Mouse (Mus musculus): ENCODE measurements at regions not wholly inside any gene's neighbourhood (a gene's known extent, or its start where the extent isn't known, plus 50 kb on each side); places are given as distances from the start of the nearest gene placed in this dataset.

DNA sequence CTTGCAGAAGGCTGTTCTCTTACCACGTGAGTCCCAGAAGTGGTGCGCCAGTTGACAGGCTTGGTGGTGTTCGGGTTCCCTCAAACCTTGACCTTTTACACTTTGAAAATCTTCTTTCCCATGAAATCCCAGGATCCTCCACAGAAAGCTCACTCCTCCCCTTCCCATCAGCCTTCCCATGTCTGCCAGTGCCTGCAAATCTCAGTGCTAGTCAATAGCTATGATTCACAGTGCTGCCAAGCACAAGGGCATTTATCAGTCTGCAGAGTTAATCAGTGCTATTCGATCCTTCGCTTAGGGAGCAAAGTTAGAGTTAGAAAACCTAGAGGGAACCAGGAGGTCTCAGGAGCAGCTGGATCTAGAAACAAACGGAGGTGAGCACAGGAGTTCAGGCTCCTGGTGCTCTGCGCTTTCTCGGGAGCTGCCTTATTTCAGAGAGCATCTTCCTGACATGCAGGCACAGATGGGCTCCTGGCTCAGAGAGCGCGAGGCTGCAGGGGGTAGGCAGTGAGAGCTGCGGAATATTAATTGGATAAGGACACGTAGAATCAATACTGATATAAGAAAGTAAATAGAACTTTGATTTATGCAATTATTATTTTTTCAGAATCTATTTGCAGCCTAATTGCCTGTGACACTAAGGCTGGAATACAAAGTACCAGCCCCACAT lies 190.0 kb upstream of the Tgfbr2 start:
- DNase-seq, result no peak

DNA sequence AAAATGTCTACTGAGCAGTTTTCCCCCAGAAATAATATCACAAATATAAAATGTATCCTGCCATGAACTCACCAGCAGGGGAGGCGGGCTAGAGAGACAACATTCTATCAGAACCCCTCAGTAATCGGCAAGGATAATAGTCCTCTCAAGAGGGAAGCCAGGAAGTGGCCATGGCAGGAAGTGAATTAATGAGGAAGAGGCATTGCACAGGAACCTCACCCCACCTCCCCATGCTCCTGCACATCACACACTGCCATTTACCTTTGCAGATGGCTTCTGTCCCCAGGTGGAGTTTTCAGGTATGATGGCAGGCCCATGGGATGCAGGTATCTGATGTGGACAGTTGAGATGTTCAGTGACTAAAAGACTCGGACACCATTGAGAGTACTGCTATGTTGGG lies 185.9 kb upstream of the Tgfbr2 start:
- no peak for DNase-seq

DNA sequence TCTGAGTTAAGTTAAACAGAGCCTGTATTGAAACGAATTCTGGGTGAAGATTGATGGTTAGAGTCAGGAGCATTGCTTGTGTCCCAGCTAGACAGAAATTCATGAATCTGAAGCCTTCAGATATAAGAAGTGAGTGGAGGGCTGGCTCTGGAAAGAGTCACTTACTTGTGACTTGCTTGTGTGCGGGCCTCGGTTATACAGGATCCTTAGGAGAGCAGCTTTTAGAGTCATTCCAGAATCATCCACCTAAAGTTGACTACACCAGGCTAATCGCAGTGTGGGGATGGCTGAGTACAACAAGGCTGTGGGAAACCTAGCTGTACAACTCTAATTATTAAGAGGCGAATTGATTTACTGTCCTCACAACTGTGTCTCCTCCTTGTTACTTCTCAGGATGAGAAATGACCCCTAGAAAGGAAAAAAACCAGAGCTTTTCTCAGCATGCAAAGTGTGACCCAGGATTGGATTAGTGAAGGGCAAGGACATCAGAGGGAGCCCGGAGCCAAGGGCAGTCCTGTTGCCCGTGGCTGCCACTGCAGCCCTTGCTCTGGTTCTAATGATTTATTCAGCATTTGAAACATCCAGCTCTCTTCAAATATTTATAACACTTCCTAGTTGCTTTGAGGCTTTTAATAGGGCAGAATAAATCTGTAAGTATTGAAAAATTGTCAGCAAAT lies 179.0 kb upstream of the Tgfbr2 start:
- DNase-seq, result no peak

DNA sequence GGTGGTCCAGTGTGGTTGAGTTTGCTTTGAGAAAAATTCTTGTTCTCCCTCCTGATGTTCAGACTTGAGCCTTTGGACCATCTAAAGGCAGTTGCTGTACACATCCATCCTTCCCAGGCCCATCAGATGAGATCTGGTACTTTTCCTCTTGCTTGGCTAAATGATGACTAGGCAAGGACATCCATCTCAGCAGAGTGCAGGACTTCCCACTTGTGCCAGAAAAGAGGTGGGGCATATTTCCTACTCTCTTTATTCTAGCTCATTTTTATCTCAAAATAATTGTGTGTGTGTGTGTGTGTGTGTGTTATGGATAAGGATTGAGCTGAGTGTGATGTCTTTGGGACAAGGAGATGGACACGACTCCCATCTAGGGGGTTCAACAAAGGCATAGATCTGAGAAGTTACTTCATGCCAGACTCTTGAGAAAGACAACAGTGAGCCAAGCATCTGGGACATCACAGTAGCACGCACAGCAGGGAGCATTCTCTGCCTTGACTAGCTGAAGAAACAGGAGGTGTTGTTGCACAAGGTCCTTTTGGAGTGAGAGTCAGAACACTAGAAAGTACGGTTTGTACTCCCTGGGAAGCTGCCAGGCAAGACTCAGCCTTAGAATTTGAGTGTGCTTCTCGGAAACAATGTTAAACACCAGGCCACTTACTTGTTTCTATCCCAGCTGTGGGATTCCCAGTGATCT lies 177.8 kb upstream of the Tgfbr2 start:
- no peak for DNase-seq

DNA sequence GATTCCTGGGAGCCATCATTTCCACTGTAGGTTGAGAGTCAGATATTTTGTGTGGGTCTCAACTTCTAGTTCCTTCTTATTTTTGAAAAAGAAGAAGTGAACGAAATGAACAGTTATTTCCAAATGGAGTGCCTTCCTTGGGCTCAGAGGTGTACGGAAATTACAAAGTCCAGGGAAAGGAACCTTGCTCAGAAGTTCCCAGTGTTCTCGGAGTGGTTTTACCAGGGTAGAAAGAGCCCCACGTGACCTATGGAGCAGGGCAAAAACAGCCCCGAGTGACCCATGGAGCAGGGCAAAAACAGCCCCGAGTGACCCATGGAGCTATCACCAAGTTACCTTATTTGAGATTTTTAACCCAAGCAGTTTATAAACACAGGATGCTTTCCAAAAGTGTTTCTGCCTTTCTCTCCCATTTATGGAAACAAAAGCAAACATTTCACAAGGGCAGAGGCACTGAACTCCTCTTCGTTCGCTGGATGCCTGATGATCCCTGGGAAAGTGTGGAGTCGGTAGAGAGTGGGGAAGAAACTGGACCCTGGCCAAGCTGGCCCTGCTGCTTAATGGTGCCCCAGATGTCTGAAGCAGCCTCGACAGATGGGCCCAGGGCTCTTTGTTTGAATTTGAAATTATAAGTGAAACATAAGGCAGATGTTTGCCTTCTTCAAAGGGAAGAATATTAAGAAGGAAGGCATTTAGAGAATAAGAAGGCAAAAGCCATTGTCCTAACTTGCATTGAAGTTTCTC lies 175.8 kb upstream of the Tgfbr2 start:
- peak; percentile 26 for DNase-seq

DNA sequence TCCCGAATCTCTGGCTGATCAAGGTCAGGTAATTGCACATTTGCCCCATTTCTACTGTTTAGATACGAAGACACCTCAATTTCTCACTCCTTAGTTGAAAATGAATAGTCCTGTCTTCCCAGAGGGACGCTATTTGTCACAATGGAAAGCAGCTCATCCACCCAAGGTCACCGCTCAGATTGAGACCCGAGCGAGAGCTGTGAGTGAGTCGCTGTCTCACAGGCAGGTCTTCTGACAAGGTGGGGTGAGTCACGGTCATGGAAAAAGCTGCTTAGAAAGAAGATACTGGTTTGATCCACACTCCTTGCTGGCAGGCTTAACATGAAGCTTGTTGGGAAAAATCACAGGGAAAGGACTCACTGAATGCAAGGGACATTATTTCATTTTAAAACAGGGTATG lies 171.9 kb upstream of the Tgfbr2 start:
- no peak for DNase-seq

DNA sequence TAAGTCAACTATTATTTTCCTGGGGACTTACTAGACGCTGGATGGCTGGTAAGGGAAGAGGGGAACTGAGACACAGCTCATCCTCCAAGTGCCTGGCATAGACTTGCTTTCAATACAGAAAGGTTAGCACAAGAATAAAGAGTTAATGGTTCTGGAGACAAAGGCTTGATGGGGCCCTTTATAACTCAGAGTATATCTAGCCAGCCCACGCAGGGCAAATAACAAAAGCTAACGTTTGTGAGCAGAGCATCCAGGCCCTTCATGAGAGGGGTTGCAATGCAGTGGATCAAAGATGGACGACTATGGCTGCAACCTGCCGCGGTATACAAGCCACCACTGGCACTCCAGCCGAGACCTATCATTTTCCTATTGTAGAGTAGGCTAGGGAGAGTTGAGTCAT lies 171.3 kb upstream of the Tgfbr2 start:
- no peak for DNase-seq

DNA sequence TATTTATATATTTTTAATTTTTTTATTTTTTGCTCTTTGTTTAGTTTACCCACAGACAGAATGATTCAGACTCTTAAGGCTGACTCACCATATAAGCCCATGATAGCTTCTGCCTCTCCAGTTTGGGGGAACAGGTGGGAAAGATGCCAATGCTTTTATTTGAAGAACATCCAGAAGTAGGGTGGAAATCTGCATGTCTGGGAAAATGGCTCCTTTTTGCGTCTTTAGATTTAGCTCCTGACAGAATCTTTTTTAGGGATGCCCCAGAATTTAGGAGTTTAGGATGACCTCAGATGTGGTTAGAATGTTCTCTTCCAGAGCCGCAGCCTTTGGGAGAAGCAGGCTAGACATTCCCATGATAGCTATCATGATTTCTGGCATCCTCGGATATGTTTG lies 167.9 kb upstream of the Tgfbr2 start:
- DNase-seq, result no peak

DNA sequence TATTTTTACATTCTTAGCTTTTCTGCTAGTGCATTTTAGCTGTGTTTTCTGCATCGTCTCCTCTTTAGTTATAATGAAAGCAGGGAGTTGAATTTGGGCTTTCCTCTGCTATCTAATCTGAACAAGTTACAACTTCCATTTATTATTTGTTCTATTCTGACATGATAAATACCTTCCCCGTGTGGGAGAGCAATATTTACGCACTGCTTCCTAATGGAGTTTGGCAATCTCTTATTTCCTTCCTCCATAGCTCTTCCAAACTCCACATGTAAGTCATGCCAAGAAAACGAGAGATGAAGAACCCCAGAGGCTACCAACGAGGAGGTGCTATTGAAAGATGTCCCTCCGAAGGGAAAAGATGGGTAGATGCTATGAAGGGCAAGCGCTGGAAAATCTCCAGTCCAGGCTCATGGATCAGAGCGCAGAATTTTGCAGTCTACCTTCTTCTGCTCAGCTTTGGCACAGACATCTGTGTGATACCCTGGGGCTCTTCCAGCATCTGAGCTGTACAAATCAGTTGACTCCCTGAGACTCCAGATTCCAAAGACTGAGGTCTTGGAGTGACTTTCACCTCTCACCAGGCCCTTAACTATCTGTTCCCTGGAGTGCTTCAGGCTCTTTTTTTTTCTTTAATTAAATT lies 167.4 kb upstream of the Tgfbr2 start:
- DNase-seq, result peak; percentile 19

DNA sequence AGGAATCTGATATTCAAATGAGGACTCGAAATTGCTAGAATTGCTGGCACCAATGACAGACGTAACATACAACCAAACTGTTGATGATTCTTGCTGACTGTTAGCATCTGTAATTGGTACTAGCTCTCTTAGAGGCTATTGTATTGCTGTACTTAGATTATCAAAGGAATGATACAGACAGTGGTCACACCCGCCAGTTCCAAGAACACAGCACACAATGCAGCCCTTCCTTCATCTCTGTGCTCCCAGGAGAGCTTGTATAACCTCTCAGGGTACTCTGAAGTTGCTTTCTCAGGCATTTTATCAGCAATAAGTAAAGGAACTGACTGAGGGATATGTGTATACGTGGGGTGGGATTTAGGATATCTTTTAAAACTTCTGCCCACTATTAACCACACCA lies 166.8 kb upstream of the Tgfbr2 start:
- no peak for DNase-seq

DNA sequence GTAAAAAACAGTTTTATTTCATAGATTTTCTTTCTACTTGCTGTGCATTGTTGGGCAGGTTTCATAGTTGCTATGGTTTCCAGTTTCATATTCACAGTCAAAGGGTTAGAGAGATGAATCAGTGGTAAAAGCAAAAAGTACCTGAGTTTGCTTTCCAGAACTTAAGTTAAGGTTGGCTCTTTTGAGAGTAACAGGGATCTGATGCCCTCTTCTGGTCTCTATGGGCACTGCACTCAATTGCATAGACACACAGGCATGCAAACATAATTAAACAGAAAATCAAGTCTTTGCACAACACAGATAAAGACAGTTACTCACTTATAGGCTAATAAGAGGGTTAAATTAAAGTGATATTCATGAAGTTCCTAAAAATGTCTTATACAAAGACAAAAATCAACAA lies 165.8 kb upstream of the Tgfbr2 start:
- no peak for DNase-seq

DNA sequence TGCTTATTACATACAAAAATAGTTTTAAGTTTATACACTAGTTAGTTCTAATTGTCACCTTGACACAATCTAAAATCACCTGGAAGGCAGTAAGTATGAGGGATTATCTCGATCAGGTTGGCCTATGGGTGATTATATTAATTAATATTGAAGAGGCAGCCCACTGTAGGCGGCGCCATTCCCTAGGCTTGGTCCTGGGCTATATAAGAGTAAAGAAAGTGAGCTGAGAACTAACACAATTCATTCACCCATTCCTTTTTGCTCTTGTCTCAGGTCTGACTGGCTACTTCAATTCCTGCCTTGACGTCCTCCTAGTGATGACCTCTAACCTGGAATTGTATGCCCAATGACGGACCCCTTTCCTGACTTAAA lies 163.6 kb upstream of the Tgfbr2 start:
- no peak for DNase-seq

DNA sequence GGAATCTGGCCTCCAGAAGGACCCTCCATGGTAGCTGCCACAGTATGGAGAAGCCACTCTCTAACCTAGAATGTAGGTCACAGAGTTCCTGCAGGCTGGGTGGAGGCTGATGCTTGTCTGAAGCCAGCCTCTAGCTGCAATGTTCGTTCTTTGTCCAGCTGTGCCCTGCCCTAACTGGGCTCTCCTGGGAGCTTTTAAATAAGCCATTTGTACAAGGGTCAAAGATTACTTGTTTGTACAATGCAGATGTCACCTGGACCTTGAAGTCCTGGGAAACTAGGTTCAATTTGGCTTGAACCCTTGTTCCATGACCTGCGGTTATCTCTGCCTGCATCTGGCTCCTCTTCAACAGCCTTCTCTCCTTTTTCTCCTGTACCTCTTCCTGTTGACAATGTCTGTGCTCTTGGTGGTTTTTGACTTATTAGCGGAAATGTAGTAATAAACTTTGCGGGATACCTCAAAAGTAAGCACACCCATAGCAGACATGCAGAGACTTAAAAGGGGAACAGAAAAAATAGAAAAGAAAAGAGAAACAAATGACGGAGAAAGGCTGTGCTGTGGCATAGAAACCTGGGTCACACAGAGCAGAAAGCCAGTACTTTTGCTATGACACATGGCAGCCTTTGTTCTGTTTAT lies 163.1 kb upstream of the Tgfbr2 start:
- DNase-seq, result peak; percentile 62

DNA sequence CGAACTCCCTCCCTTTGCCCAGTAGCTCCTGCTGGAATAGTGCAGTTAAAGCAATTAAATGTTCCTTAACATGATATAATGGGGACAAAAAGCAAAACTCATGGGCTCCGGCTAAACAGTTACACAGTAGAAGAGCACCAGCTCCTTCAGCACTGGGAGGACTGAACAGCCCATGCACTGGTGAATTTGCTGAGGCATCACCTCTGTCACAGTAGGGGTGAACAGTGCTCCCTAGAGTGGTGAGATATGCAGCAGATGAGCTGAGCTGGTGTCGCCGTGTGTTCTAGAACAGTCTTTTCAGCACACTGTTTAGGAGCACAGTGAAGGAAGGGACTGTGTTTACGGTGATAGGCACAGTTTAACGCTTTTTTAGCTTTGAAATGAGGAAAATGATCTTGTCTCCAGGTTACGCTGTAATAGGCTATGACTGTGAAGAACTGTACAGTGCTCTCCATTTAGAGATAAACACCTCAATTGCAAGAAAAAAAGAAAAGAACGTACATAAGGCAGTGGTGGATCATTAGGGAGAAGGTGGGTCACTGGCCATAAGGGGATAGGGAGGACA lies 162.4 kb upstream of the Tgfbr2 start:
- no peak for DNase-seq

DNA sequence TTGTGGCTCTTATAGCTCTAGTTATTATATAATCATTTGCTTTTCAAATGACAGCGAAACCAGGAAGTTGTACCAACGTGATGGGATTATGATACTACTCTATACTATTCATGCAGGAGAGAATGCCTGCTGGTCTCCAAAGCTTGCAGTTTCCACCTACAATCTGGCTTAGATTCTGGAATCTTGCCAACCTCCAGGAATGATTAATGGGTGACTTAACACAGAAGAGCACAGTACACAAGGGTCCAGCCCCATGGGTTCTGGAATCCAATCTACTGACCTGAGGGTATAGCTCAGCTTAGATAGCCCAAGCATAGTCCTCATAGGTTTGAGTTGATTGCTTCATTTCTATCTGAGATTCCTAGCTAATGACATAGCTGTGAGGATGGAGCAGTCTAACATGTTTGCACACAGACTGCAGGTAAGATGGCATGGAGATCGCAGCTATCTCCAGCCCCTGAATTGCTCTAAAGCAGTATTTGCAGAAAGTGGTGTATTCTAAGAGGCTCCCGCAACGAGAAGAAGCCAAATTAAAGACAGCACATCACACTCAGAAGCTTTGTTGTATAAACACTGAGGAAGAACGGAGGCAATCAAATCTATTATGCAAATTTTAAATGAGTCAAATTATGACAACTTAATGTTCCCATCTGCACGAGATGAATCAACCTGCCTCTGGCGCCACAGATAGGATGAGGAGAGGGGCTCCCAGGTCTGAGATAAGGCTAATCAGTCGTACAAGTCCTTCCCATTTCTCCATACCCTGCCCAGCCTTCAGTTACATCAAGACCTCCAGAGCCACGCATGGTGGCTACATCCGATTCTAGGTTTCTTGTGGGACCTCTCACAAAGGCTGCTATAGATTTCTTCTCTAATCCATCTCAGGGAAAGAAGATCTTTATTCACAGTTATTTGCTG lies 160.7 kb upstream of the Tgfbr2 start:
- DNase-seq, result peak; percentile 33

DNA sequence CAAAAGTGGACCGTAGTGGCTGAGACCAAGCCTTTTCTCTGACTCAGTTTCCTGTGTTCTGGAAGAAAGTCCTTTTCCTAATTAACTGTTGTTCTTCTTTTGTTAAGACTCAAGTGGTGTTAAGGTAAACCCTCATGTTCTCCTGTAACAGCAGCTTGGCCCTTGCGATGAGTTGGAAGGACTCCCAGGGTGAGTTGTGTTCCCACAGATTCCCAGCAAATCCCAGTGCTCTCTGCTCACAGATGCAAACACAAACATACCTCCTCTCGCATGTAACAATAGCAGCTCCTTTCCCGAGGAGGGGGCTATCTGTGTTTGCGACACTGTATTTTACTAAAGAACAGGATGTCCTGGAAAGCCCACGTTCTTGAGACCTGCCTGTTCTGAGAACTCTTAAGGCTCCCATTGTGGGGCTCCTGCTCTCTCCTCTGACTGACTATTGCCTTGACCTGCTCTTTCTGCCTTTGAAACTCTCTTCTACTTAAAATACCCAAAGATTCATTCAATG lies 158.8 kb upstream of the Tgfbr2 start:
- DNase-seq, result no peak

DNA sequence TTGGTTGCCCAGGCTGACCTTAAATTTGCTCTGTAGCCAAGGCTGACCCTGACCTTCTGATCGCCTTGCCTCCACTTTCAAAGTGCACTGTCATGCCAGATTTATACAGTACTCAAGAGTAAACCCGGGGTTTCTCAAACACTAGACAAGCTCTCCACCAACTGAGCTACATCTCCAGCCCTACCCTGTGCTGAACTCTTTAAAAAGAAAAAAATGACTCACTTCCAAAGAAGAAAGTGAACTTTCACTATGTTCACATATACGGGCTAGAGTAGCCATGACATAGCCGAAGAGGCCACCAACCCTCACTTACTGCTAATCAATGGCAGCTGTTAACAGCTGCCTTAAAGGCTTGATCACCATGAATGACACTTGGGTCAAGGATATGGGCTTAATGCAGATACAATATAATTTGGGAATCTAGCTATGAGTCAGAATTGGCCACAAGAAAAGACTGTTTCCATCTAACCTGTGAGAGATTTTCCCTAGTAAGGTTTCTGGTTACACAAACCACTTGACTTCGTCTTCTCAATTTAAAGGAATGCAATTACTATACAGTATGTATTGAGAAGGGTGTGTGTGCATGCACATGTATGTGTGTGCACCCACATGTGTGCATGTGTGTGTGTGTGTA lies 157.4 kb upstream of the Tgfbr2 start:
- DNase-seq, result no peak

DNA sequence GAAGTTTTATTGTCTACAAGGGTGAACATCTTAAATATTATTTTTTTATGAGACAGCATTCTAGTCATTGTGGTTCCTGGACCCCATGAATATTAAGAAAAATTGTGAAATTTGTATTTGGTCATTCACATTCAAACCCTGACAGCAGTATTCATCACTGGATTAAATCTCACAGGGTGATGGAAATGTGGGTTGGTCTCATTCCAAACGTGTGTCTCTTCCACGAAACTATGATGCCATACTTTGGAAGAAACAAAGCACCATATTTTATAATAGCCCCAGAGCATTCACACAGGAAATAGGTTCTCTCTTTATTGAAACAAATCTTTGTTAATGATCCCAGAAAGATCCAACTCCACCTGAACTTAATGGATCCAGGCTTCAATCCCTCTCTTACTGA lies 156.2 kb upstream of the Tgfbr2 start:
- no peak for DNase-seq

DNA sequence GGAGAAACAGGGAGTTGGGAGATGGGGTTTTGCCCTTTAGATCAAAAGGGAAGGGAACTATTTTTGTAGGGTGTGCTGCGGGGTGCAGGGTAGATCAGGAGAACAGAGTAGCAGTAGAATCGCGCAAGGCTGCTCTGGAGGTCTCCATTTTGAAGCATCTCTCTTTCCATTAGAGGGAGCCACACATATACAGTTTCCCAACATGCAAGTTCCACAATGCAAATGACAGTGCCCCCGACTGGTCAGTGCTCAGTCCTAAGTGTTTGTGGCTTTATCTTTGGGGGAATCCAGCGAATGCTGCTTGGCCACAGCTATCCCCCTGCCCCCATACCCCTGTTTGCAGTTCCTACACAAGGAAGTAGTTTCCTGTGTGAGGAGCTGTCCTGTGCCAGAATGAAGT lies 155.6 kb upstream of the Tgfbr2 start:
- DNase-seq, result no peak

DNA sequence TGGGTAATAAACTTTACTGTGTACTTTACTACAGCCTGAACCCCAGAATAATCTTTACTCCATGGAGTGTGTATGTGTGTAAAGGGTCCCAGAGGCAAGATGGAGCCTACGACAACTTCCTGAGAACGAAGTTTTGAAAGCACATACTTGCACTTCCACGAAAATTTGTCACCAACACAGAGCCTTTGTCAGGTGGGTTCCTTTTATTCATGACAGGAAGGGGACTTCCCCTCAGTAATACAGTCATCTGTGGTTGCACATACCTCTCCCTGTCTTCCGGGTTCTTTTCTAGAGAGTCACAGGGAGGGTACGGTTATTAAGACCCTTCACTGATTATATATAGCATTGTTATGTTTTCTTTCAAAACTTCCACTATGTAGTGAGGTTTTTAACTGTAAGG lies 154.0 kb upstream of the Tgfbr2 start:
- no peak for DNase-seq
